Mouse (Mus musculus): ENCODE data around the gene Prr29.

- TF ChIP-seq EP300 (IDR thresholded peaks at IDR 0.05): peak; percentile 71
- TF ChIP-seq CTCF (IDR thresholded peaks at IDR 0.05): no peak
Measured at GRCm38 (mm10) chr11:106387791-106388216, 22.5 kb downstream of the Prr29 start, which contains the start of gene Icam2.

Data from lung, postnatal 0 days (tissue).